Mouse (Mus musculus) heart, adult 2 months (tissue): ENCODE results near the gene Psma3.

Source experiments
- CTCF ChIP-seq: fragments of 200-600 bp; IDR thresholded peaks from 2 replicates; pipeline ENCODE4 v1.8.1; 2022; ENCODE audit warnings: antibody characterized with exemption, mild to moderate bottlenecking, moderate library complexity
- POLR2A ChIP-seq: fragments of 200-500 bp; IDR thresholded peaks from 2 replicates; pipeline ENCODE4 v1.6.1; 2011; ENCODE audit warnings: mild to moderate bottlenecking, low read depth, low read length, control low read depth; ENCODE audit not compliant: insufficient read depth

DNA sequence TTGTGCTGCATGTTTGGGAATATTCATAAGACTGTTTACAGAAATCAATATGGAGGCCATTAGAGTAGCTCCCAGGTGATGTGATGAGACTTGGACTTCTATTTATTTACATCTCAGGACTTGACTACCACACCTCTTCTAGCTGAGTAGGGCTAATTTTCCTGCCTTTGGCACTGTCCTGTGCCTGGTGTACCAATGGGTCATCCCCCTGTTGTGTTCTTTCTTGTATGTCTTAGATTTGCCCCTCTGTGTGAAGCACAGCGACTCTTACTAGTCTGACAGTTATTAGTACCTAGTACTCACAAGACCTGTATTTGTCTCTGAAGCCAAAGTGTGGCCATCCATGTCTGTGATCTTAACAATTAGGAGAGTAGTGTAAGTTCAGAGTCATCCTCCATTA, 68.0 kb downstream of the Psma3 start:
- TF ChIP-seq POLR2A (no peak), CTCF (no peak)
